Mouse (Mus musculus) adrenal gland, postnatal 25 days (tissue): ENCODE measurements around the gene Sostdc1. TPM values are rescaled to one million over a fixed set of nuclear protein-coding genes. Genes with fewer than 3 reads are reported as not detected.

Source experiments
- total RNA-seq: library from RNA; stranded (reverse); gene quantifications from 2 replicates; pipeline ENCODE4 v1.2.3, GENCODE M21; 2021

Gene Sostdc1
- total RNA-seq, 1 experiment from 2014 or later = 0.52 TPM

Other genes starting within 250 kb of the Sostdc1 start
- 33.2 and 50.7 TPM in 2 replicates for gene Ankmy2, start 157.0 kb upstream of the Sostdc1 start, total RNA-seq
- gene Bzw2, start 156.1 kb upstream of the Sostdc1 start, total RNA-seq = 23.9 and 27.7 TPM in 2 replicates
- not detected in 2 replicates for gene Lrrc72, start 60.7 kb upstream of the Sostdc1 start, total RNA-seq
- gene Ispd, start 67.3 kb downstream of the Sostdc1 start, total RNA-seq = 7.4 and 9.8 TPM in 2 replicates
- gene D630036H23Rik, start 68.0 kb downstream of the Sostdc1 start, total RNA-seq = 1.0 and 1.9 TPM in 2 replicates